Mouse (Mus musculus) bone marrow, adult 2 months (tissue): ENCODE data around the gene Tigit.

Source experiments
- CTCF ChIP-seq: fragments of 200-500 bp; IDR thresholded peaks from 2 replicates; pipeline ENCODE4 v1.5.1; 2011; ENCODE audit warnings: low read length, control low read depth; ENCODE audit not compliant: control insufficient read depth, insufficient read depth
- POLR2A ChIP-seq: fragments of 200-500 bp; IDR thresholded peaks from 2 replicates; pipeline ENCODE4 v1.6.1; 2011; ENCODE audit warnings: low read depth, mild to moderate bottlenecking, control low read depth, low read length, borderline replicate concordance; ENCODE audit not compliant: control insufficient read depth

DNA sequence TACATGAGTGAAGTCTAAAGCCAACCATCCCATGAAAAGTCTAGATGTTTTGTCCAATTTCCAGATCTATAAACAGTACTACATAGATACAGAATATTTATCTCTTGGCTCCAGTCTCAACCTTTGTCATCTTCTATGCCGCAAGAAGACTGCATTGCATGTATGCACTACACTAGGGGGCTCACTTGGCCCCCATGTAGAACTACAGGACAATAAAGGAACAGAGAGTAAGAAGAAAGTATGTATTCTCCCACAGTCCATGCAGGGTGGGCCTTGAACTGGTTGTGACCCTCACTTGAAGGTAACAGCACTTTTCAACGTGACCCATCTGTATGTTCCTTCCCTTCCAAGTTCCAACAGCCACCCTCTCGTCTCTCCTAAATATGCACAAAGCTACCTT is 9.7 kb downstream of the Tigit start:
- no peak for TF ChIP-seq CTCF
- no peak for TF ChIP-seq POLR2A
